Mouse (Mus musculus): ENCODE data around the gene Itpka.

- TF ChIP-seq CTCF (conservative IDR thresholded peaks at IDR 0.05; ENCODE audit: low read length) (no peak), NANOG (IDR thresholded peaks at IDR 0.05; ENCODE audit: borderline replicate concordance, low read length) (no peak), POU5F1 (IDR thresholded peaks at IDR 0.05; ENCODE audit: borderline replicate concordance, low read length) (no peak)
Measured at GRCm38 (mm10) chr2:119737124-119737523, 5.0 kb upstream of the Itpka start.

Data from E14TG2a.4 (cell line).